Mouse (Mus musculus) forebrain, embryonic 16.5 days (tissue): ENCODE data around the gene Crtam. TPM values are rescaled to one million over a fixed set of nuclear protein-coding genes. Genes with fewer than 3 reads are reported as not detected.
A peak's percentile ranks its signal among the peaks of the same experiment; 100 is the strongest.

ENCODE experiments used
- ATAC-seq: fragments of 200-750 bp; cut with Nextera tagmentation; 2 replicates; pipeline ENCODE4 v1.8.0; 2017; ENCODE audit warnings: mild to moderate bottlenecking, moderate library complexity
- H3K27ac ChIP-seq: fragments of 300-500 bp; sonication (generic); 2 replicates; pipeline ENCODE4 v1.5.1; 2014; ENCODE audit warnings: low read length, control low read depth
- H3K27me3 ChIP-seq: fragments of 300-500 bp; sonication (generic); replicated peaks from 2 replicates; pipeline ENCODE4 v1.6.1; 2014; ENCODE audit warnings: low read length; ENCODE audit not compliant: control insufficient read depth, insufficient read depth
- H3K36me3 ChIP-seq: fragments of 300-500 bp; sonication (generic); 2 replicates; pipeline ENCODE4 v1.6.1; 2014; ENCODE audit not compliant: control insufficient read depth, insufficient read depth
- H3K4me1 ChIP-seq: fragments of 300-500 bp; sonication (generic); replicated peaks from 2 replicates; pipeline ENCODE4 v1.6.1; 2014; ENCODE audit warnings: low read length; ENCODE audit not compliant: control insufficient read depth, insufficient read depth
- H3K4me2 ChIP-seq: fragments of 300-500 bp; sonication (generic); 2 replicates; pipeline ENCODE4 v1.6.1; 2014; ENCODE audit warnings: mild to moderate bottlenecking, low read length, control low read depth
- H3K4me3 ChIP-seq: fragments of 300-500 bp; sonication (generic); replicated peaks from 2 replicates; pipeline ENCODE4 v1.5.1; 2014; ENCODE audit warnings: mild to moderate bottlenecking, low read length, control low read depth
- H3K9ac ChIP-seq: fragments of 300-500 bp; sonication (generic); replicated peaks from 2 replicates; pipeline ENCODE4 v1.6.1; 2014; ENCODE audit warnings: low read depth, low read length, control low read depth
- H3K9me3 ChIP-seq: fragments of 300-500 bp; sonication (generic); 2 replicates; pipeline ENCODE4 v1.6.1; 2016; ENCODE audit warnings: low read length; ENCODE audit not compliant: control insufficient read depth
- WGBS: fragments of 180-500 bp; shearing (Covaris S2); extraction: QIAGEN DNeasy Blood & Tissue Kit; methylation state at CpG from one replicate; pipeline ENCODE4 v1.1.7; 2014; 5-methylcytosine and 5-hydroxymethylcytosine counted together
- polyA plus RNA-seq: library from polyadenylated mRNA; unstranded; fragments of >200 nt; fragmentation: Nextera tagmentation; extraction: Ambion mirVana; gene quantifications from 2 replicates; pipeline ENCODE4 v1.2.1, GENCODE M21; 2015

Gene Crtam
- polyA plus RNA-seq, 1 experiment from 2014 or later = not detected

DNA sequence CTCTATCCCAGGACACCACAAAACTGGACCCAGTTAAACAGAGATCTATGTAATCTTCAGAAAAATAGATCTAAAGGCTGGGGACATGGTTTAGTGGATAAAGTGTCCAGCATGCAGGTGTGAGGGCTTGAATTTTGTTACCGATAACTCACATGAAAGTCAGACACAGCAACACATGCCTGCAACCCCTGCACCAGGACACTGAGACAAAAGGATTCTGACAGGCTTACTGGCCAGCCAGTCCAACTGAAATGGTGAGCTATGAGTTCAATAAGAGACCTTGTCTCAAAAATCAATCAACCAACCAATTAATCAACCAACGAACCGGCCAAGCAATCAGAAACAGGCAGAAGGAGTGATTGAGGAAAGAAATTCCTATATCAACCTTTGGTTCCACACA, 20.7 kb downstream of the Crtam start:
- H3K4me2 ChIP-seq = no peak overlapping the region
- no peaks in the 10 kb centered on the region for H3K4me1 ChIP-seq
- 91% methylated on average over 3 of the region's 3 CpGs for WGBS
- H3K27ac ChIP-seq = no peak overlapping the region
- no peaks in the 10 kb centered on the region for H3K27me3 ChIP-seq
- no peak overlapping the region for H3K9ac ChIP-seq
- no peak overlapping the region for H3K4me3 ChIP-seq
- H3K9me3 ChIP-seq = no peaks in the 10 kb centered on the region
- H3K36me3 ChIP-seq = no peaks in the 10 kb centered on the region
- ATAC-seq = no peak

DNA sequence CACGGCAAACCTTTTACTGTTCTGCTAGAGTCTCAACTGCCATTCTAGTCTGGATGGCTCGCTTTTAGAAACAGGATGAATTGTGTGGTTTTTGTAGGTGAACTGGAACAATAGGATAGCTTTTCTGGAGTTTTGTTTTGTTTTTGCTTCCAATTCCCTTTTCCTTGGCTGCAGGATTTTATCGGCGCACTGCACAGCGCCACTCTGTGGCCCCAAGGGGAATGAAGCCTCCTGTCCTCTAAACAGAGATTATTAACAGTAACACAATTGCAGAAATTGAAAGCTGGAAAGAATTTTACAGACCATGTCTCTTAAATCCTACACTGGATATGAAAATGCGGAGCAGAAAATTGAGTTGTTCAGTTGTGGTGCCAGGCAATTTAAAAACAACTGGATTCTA, 21.9 kb downstream of the Crtam start:
- Histone ChIP-seq H3K9ac (no peak overlapping the region), H3K4me2 (no peak overlapping the region), H3K36me3 (no peaks in the 10 kb centered on the region), H3K4me3 (no peak overlapping the region), H3K4me1 (no peaks in the 10 kb centered on the region), H3K27ac (no peak overlapping the region), H3K9me3 (no peaks in the 10 kb centered on the region), H3K27me3 (no peaks in the 10 kb centered on the region)
- no peak for ATAC-seq
- WGBS = 36% methylated on average over 6 of the region's 6 CpGs

DNA sequence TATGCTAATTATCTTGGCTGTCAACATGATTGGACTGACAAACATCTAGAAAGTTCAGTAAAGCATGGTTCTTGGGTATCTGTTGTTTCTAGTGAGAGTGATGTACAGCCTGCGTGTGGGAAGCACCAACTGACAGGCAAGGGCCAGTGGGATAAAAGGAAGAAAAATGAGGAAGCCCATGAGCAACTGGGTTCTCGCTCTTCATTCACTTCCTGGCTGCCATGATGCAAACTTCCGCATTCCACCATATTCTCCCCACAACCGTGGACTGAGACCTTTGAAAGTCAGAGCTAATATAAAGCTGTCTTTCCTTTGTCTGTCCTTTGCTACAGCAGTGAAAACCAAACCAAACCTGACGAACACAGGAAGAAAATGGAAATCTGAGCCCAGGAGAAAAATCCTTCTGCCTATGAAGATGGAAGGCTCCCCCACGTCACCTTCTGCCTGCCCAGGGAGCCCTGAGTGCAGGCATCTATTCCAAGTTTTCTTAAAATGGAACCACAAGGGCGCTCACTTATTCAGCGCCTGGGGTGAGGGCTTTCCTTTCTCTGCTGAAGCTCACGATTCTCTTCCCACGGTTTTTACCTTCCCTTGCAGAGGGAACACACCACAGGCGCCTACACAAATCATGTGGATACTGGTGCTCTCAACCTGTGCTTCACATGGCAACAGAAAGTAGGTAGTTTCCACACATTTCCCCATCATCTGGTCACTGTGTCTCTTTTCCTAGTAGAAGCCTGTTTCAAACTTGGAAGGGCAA, 30.2 kb downstream of the Crtam start:
- Histone ChIP-seq H3K36me3 (no peaks in the 10 kb centered on the region), H3K27ac (no peak overlapping the region), H3K27me3 (no peaks in the 10 kb centered on the region), H3K9me3 (0 out of 2 replicates have a peak, but pooled peaks cover 3% of the 10 kb centered on the region), H3K9ac (no peak overlapping the region), H3K4me1 (no peaks in the 10 kb centered on the region), H3K4me2 (no peak overlapping the region), H3K4me3 (no peak overlapping the region)
- 79% methylated on average over 11 of the region's 11 CpGs for WGBS
- ATAC-seq = no peak

DNA sequence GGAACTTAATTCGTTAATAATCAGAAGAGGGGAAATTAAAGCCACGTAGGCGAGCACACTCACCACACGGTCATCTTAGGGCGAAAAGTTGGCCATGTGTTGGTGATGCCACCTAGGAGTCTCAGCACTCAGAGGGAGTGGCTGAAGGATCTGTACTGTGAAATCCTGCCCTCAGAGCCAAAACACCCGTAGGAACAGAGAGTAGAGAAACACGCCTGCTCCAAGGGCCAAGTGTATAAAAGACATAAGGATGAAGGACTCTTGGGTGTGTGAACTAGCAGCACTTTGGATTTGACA, 40.1 kb downstream of the Crtam start:
- H3K9ac ChIP-seq = peak overlapping the region; percentile 55; the same call in 1 of the 2 replicates
- peaks cover 19% of the 10 kb centered on the region; the same call in 1 of the 2 replicates for H3K27me3 ChIP-seq
- peaks cover 10% of the 10 kb centered on the region for H3K4me1 ChIP-seq
- H3K4me3 ChIP-seq = peak overlapping the region; percentile 44
- no peaks in the 10 kb centered on the region for H3K36me3 ChIP-seq
- no peak; the same call in 1 of the 2 replicates for ATAC-seq
- H3K27ac ChIP-seq = no peak overlapping the region
- H3K4me2 ChIP-seq = peak overlapping the region; percentile 74
- WGBS = 19% methylated on average over 7 of the region's 7 CpGs
- H3K9me3 ChIP-seq = no peaks in the 10 kb centered on the region

DNA sequence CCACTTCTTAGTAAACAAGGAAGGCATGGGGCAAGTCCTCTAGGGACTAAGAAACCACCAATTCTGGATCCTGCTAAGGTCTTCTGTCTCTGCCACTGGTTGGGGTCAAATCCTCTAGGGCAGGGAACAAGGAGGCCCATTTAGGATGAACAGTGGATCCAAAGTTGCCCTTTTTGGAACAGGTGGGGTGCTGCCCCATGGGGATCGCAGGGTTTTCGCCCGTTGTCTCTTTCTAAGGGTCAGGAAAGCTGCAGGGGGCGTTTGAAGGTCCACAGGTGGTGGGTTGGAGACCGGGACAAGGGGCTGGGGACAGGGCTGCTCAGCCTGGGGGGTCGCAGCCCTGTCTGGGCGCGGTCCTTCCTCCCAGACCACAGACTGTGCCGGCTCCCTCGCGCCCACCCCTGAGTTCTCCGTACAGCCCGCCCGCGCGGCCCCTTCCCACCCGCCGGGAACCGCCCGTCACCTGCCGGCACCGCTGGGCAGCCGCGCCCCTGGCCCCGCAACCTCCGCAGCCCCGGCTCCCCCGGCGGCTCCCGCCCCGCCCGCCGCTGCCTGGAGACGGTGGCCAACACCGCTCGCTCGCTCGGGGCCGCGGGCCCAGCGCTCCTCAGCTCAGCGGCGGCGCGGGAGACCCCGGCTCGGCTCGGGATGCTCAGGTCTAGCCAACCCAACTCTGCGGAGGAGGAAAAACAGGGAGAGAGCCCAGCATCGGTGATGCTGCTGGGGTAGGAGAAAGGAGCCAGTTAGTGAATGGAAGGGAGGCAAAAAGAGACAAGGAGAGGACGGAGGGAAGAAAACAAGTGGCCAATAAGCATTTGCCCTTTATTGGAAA, 40.6 kb downstream of the Crtam start, which contains the start of gene Jhy:
TSS of gene Jhy (minus strand) at position 533 of the 832 bp plus-strand sequence.
- peaks cover 10% of the 10 kb centered on the region for H3K4me1 ChIP-seq
- no peaks in the 10 kb centered on the region for H3K9me3 ChIP-seq
- peaks cover 19% of the 10 kb centered on the region; the same call in 1 of the 2 replicates for H3K27me3 ChIP-seq
- peak within 1 kb of the TSS; percentile 74 for H3K4me2 ChIP-seq
- peak; percentile 79 for ATAC-seq
- H3K9ac ChIP-seq = peak within 1 kb of the TSS; percentile 55
- H3K4me3 ChIP-seq = peak within 1 kb of the TSS; percentile 44
- H3K27ac ChIP-seq = no peak within 1 kb of the TSS
- 1% methylated on average over 45 of the region's 51 CpGs for WGBS
- H3K36me3 ChIP-seq = no peaks in the 10 kb centered on the region

DNA sequence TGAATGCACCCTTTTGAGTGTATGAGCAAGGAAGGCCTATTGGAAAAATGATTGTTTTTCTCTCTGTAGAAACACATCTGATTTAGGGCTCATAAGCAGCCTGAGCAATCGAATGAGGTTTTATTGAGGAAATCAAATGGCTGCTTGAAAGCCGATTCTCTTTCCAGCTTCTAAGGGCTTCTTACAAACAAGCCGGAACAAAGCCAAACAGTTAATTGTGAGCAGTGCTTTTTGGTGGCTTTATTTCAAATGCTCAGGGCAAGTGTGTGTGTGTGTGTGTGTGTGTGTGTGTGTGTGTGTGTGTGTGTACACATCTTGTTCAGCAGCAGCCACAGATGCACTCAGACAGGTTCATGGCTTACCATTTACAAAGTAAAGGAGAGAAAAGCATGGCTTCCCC, 43.0 kb downstream of the Crtam start:
- no peak overlapping the region for H3K9ac ChIP-seq
- H3K36me3 ChIP-seq = no peaks in the 10 kb centered on the region
- WGBS = 28% methylated on average over 3 of the region's 3 CpGs
- H3K9me3 ChIP-seq = no peaks in the 10 kb centered on the region
- peaks cover 19% of the 10 kb centered on the region; the same call in 1 of the 2 replicates for H3K27me3 ChIP-seq
- no peak for ATAC-seq
- H3K4me3 ChIP-seq = no peak overlapping the region
- H3K4me2 ChIP-seq = no peak overlapping the region
- H3K4me1 ChIP-seq = peaks cover 10% of the 10 kb centered on the region
- no peak overlapping the region for H3K27ac ChIP-seq

DNA sequence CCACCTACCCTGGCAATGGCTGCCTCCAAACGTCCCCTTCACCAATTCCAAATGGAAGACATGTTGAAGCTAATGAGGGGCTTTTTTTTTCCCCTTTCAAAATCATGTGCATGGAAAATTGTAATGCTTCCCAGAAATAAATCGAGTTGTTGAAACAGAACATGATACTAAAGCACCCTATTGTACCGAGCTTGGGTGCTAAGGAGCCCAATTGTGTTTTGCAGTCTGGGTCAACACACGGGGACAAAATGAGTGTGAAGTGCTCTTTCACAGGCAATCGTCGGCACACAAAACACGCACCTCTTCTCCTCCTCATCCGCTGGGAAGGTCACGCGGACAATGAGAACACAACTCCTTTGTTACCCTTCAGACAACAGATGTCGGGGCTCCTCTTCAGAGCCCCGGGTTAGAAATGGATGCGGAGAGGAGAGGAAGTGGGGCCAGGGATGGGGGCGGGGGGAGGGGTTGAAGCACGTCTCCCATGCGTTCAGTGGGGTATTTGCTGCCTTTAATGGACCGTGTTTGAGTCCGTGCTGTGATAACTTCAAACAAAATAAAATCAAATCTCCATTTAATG, 55.3 kb downstream of the Crtam start:
- Histone ChIP-seq H3K36me3 (no peaks in the 10 kb centered on the region), H3K9me3 (no peaks in the 10 kb centered on the region), H3K4me1 (peaks cover 4% of the 10 kb centered on the region; the same call in 1 of the 2 replicates), H3K27ac (no peak overlapping the region), H3K9ac (0 out of 2 replicates have a peak overlapping the region, but pooled peaks have one; percentile 20), H3K27me3 (no peaks in the 10 kb centered on the region), H3K4me3 (peak overlapping the region; percentile 20), H3K4me2 (peak overlapping the region; percentile 45)
- ATAC-seq = 0 out of 2 replicates have a peak, but pooled peaks have one; percentile 15
- 23% methylated on average over 18 of the region's 18 CpGs for WGBS

DNA sequence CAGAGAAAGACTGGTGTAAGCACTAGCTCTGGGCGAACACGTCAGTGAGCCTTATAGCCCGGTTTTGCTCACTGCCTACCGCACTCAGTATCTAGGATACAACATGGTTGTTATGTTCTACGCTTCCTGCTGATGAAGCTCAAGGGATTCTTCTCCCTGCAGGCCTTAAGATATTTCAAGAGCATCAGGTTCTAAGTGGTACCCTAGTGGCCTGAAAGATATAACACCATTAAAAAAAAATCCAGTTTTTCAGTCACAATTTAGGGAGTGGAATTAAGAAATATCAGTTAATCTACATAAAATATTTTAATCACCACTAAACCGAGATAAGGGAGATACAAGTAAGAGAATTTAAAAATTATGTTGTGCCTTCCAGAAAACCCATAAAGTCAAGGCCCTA, 56.0 kb downstream of the Crtam start:
- H3K9ac ChIP-seq = no peak overlapping the region
- H3K4me2 ChIP-seq = no peak overlapping the region
- no peak overlapping the region for H3K4me3 ChIP-seq
- H3K9me3 ChIP-seq = no peaks in the 10 kb centered on the region
- ATAC-seq = no peak
- no peaks in the 10 kb centered on the region for H3K27me3 ChIP-seq
- peaks cover 4% of the 10 kb centered on the region; the same call in 1 of the 2 replicates for H3K4me1 ChIP-seq
- H3K27ac ChIP-seq = no peak overlapping the region
- H3K36me3 ChIP-seq = no peaks in the 10 kb centered on the region
- WGBS = 92% methylated on average over 6 of the region's 6 CpGs

DNA sequence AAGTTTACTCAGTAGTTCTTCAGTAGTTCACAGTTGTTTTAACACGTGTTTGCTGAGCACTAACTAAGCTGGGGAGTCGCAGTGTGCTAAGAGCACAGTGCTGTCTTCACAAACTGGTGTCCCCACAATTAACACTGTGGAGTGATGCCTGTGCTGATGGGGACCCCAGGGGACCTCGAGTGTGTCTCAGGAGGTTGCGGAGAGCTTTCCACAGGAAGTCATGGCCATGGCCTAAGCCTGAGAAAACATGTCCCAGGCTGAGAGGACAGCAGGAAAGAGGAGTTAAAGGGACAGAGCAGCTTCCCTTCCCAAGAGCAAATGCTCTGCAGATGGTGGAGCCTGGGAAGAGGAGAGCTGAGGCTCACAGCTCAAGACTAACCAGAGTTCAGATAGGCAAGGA, 57.3 kb downstream of the Crtam start:
- Histone ChIP-seq H3K36me3 (no peaks in the 10 kb centered on the region), H3K9ac (no peak overlapping the region), H3K27ac (no peak overlapping the region), H3K4me2 (no peak overlapping the region), H3K9me3 (no peaks in the 10 kb centered on the region), H3K4me3 (no peak overlapping the region), H3K27me3 (no peaks in the 10 kb centered on the region), H3K4me1 (peaks cover 4% of the 10 kb centered on the region; the same call in 1 of the 2 replicates)
- no peak for ATAC-seq
- WGBS = 84% methylated on average over 4 of the region's 4 CpGs
